Mouse (Mus musculus) intestine, embryonic 15.5 days (tissue): ENCODE data around the gene Gsn. TPM values are rescaled to one million over a fixed set of nuclear protein-coding genes. Genes with fewer than 3 reads are reported as not detected.

Source experiments
- ATAC-seq: fragments of 200-750 bp; cut with Nextera tagmentation; 2 replicates; pipeline ENCODE4 v1.8.0; 2017; ENCODE audit warnings: moderate TSS enrichment, moderate library complexity
- H3K27ac ChIP-seq: fragments of 300-500 bp; sonication (generic); 2 replicates; pipeline ENCODE4 v1.5.1; 2015; ENCODE audit warnings: mild to moderate bottlenecking, inconsistent platforms
- H3K27me3 ChIP-seq: fragments of 300-500 bp; sonication (generic); replicated peaks from 2 replicates; pipeline ENCODE4 v1.6.1; 2015; ENCODE audit warnings: inconsistent platforms
- H3K36me3 ChIP-seq: fragments of 300-500 bp; sonication (generic); 2 replicates; pipeline ENCODE4 v1.6.1; 2015; ENCODE audit warnings: inconsistent platforms
- H3K4me1 ChIP-seq: fragments of 300-500 bp; sonication (generic); replicated peaks from 2 replicates; pipeline ENCODE4 v1.6.1; 2015; ENCODE audit warnings: inconsistent platforms
- H3K4me2 ChIP-seq: fragments of 300-500 bp; sonication (generic); replicated peaks from 2 replicates; pipeline ENCODE4 v1.6.1; 2015; ENCODE audit warnings: mild to moderate bottlenecking, inconsistent platforms
- H3K4me3 ChIP-seq: fragments of 300-500 bp; sonication (generic); replicated peaks from 2 replicates; pipeline ENCODE4 v1.5.1; 2015; ENCODE audit warnings: inconsistent platforms
- H3K9ac ChIP-seq: fragments of 300-500 bp; sonication (generic); 2 replicates; pipeline ENCODE4 v1.6.1; 2015; ENCODE audit warnings: inconsistent platforms
- H3K9me3 ChIP-seq: fragments of 300-500 bp; sonication (generic); 2 replicates; pipeline ENCODE4 v1.6.1; 2016; ENCODE audit warnings: inconsistent platforms
- WGBS: fragments of 180-500 bp; shearing (Covaris S2); methylation state at CpG from one replicate; pipeline ENCODE4 v1.1.7; 2015; 5-methylcytosine and 5-hydroxymethylcytosine counted together
- polyA plus RNA-seq: library from polyadenylated mRNA; unstranded; fragments of >200 nt; fragmentation: Nextera tagmentation; extraction: Ambion mirVana; gene quantifications from 2 replicates; pipeline ENCODE4 v1.2.1, GENCODE M21; 2015

The Gsn gene
- polyA plus RNA-seq, 1 experiment from 2014 or later: 170 TPM

GRCm38 (mm10) chr2:35224285-35224684 is 31.9 kb upstream of the Gsn start:
- no peaks in the 10 kb centered on the region for H3K9me3 ChIP-seq
- H3K4me1 ChIP-seq: no peaks in the 10 kb centered on the region
- no peaks in the 10 kb centered on the region for H3K36me3 ChIP-seq
- H3K4me3 ChIP-seq: no peak overlapping the region
- 92% methylated on average over 15 of the region's 15 CpGs for WGBS
- no peak for ATAC-seq
- no peak overlapping the region for H3K27ac ChIP-seq
- no peak overlapping the region for H3K4me2 ChIP-seq
- no peak overlapping the region for H3K9ac ChIP-seq
- H3K27me3 ChIP-seq: no peaks in the 10 kb centered on the region

GRCm38 (mm10) chr2:35228145-35228544 is 28.0 kb upstream of the Gsn start:
- Histone ChIP-seq H3K9ac (no peak overlapping the region), H3K27ac (no peak overlapping the region), H3K36me3 (no peaks in the 10 kb centered on the region), H3K27me3 (no peaks in the 10 kb centered on the region), H3K4me3 (no peak overlapping the region), H3K4me2 (no peak overlapping the region), H3K4me1 (no peaks in the 10 kb centered on the region), H3K9me3 (no peaks in the 10 kb centered on the region)
- WGBS: 60% methylated on average over 4 of the region's 4 CpGs
- no peak for ATAC-seq

- Histone ChIP-seq H3K27ac (no peak overlapping the region), H3K4me2 (no peak overlapping the region), H3K36me3 (no peaks in the 10 kb centered on the region), H3K9me3 (no peaks in the 10 kb centered on the region), H3K4me1 (no peaks in the 10 kb centered on the region), H3K9ac (no peak overlapping the region), H3K4me3 (no peak overlapping the region), H3K27me3 (no peaks in the 10 kb centered on the region)
- no peak for ATAC-seq
- WGBS: 21% methylated on average over 8 of the region's 8 CpGs
Measured at GRCm38 (mm10) chr2:35230215-35230614, 26.0 kb upstream of the Gsn start.

- 0 out of 2 replicates have a peak, but pooled peaks have one; percentile 17 for ATAC-seq
- H3K4me3 ChIP-seq: no peak overlapping the region
- H3K27ac ChIP-seq: no peak overlapping the region
- no peaks in the 10 kb centered on the region for H3K27me3 ChIP-seq
- H3K36me3 ChIP-seq: no peaks in the 10 kb centered on the region
- no peaks in the 10 kb centered on the region for H3K4me1 ChIP-seq
- H3K4me2 ChIP-seq: no peak overlapping the region
- 44% methylated on average over 2 of the region's 2 CpGs for WGBS
- H3K9me3 ChIP-seq: no peaks in the 10 kb centered on the region
- no peak overlapping the region for H3K9ac ChIP-seq
Measured at GRCm38 (mm10) chr2:35231871-35232270, 24.3 kb upstream of the Gsn start.

- no peaks in the 10 kb centered on the region for H3K9me3 ChIP-seq
- ATAC-seq: no peak
- H3K4me2 ChIP-seq: no peak overlapping the region
- H3K9ac ChIP-seq: no peak overlapping the region
- no peaks in the 10 kb centered on the region for H3K36me3 ChIP-seq
- H3K4me3 ChIP-seq: no peak overlapping the region
- H3K27me3 ChIP-seq: no peaks in the 10 kb centered on the region
- H3K4me1 ChIP-seq: no peaks in the 10 kb centered on the region
- WGBS: 68% methylated on average over 17 of the region's 17 CpGs
- no peak overlapping the region for H3K27ac ChIP-seq
Measured at GRCm38 (mm10) chr2:35232595-35233445, 23.4 kb upstream of the Gsn start.

- H3K27me3 ChIP-seq: no peaks in the 10 kb centered on the region
- no peak for ATAC-seq
- no peaks in the 10 kb centered on the region for H3K4me1 ChIP-seq
- no peaks in the 10 kb centered on the region for H3K36me3 ChIP-seq
- no peak overlapping the region for H3K27ac ChIP-seq
- no peaks in the 10 kb centered on the region for H3K9me3 ChIP-seq
- WGBS: 43% methylated on average over 3 of the region's 3 CpGs
- no peak overlapping the region for H3K4me2 ChIP-seq
- H3K4me3 ChIP-seq: no peak overlapping the region
- no peak overlapping the region for H3K9ac ChIP-seq
Measured at GRCm38 (mm10) chr2:35233898-35234297, 22.3 kb upstream of the Gsn start.

GRCm38 (mm10) chr2:35235021-35235420 is 21.2 kb upstream of the Gsn start:
- H3K4me3 ChIP-seq: no peak overlapping the region
- no peaks in the 10 kb centered on the region for H3K4me1 ChIP-seq
- H3K4me2 ChIP-seq: no peak overlapping the region
- no peaks in the 10 kb centered on the region for H3K27me3 ChIP-seq
- H3K36me3 ChIP-seq: no peaks in the 10 kb centered on the region
- H3K27ac ChIP-seq: no peak overlapping the region
- WGBS: 78% methylated on average over 6 of the region's 6 CpGs
- no peak overlapping the region for H3K9ac ChIP-seq
- ATAC-seq: no peak
- H3K9me3 ChIP-seq: no peaks in the 10 kb centered on the region

- ATAC-seq: no peak
- no peak overlapping the region for H3K4me2 ChIP-seq
- no peak overlapping the region for H3K4me3 ChIP-seq
- no peaks in the 10 kb centered on the region for H3K27me3 ChIP-seq
- 48% methylated on average over 3 of the region's 3 CpGs for WGBS
- no peak overlapping the region for H3K27ac ChIP-seq
- H3K9ac ChIP-seq: no peak overlapping the region
- H3K9me3 ChIP-seq: no peaks in the 10 kb centered on the region
- H3K36me3 ChIP-seq: no peaks in the 10 kb centered on the region
- H3K4me1 ChIP-seq: no peaks in the 10 kb centered on the region
Measured at GRCm38 (mm10) chr2:35244241-35244640, 11.9 kb upstream of the Gsn start.

- H3K9ac ChIP-seq: no peak overlapping the region
- WGBS: 62% methylated on average over 5 of the region's 5 CpGs
- H3K27me3 ChIP-seq: no peaks in the 10 kb centered on the region
- H3K27ac ChIP-seq: no peak overlapping the region
- no peaks in the 10 kb centered on the region for H3K36me3 ChIP-seq
- no peaks in the 10 kb centered on the region for H3K4me1 ChIP-seq
- ATAC-seq: no peak
- no peaks in the 10 kb centered on the region for H3K9me3 ChIP-seq
- no peak overlapping the region for H3K4me2 ChIP-seq
- H3K4me3 ChIP-seq: no peak overlapping the region
Measured at GRCm38 (mm10) chr2:35247763-35248162, 8.4 kb upstream of the Gsn start.

GRCm38 (mm10) chr2:35252733-35253132 is 3.4 kb upstream of the Gsn start:
- peaks cover 13% of the 10 kb centered on the region for H3K4me1 ChIP-seq
- no peaks in the 10 kb centered on the region for H3K9me3 ChIP-seq
- no peak overlapping the region for H3K4me2 ChIP-seq
- no peak overlapping the region for H3K4me3 ChIP-seq
- H3K27ac ChIP-seq: no peak overlapping the region
- H3K36me3 ChIP-seq: no peaks in the 10 kb centered on the region
- H3K27me3 ChIP-seq: no peaks in the 10 kb centered on the region
- ATAC-seq: no peak
- whole genome bisulfite sequencing: 44% methylated on average over 6 of the region's 6 CpGs
- H3K9ac ChIP-seq: no peak overlapping the region

- H3K9me3 ChIP-seq: no peaks in the 10 kb centered on the region
- WGBS: 92% methylated on average over 4 of the region's 4 CpGs
Measured at GRCm38 (mm10) chr2:35253751-35254150, 2.4 kb upstream of the Gsn start.

GRCm38 (mm10) chr2:35255004-35255403 is 1.2 kb upstream of the Gsn start:
- WGBS: 69% methylated on average over 5 of the region's 5 CpGs
- Histone ChIP-seq H3K27me3 (no peaks in the 10 kb centered on the region), H3K9ac (no peak overlapping the region), H3K36me3 (no peaks in the 10 kb centered on the region), H3K27ac (no peak overlapping the region), H3K4me3 (no peak overlapping the region), H3K4me2 (no peak overlapping the region), H3K4me1 (peaks cover 26% of the 10 kb centered on the region), H3K9me3 (no peaks in the 10 kb centered on the region)
- no peak for ATAC-seq

More at GRCm38 (mm10) chr2:35253751-35254150, 2.4 kb upstream of the Gsn start:
- no peak overlapping the region for H3K27ac ChIP-seq
- no peak overlapping the region for H3K4me2 ChIP-seq
- no peaks in the 10 kb centered on the region for H3K36me3 ChIP-seq
- H3K9ac ChIP-seq: no peak overlapping the region
- H3K4me3 ChIP-seq: no peak overlapping the region
- H3K4me1 ChIP-seq: peaks cover 17% of the 10 kb centered on the region
- no peaks in the 10 kb centered on the region for H3K27me3 ChIP-seq
- ATAC-seq: no peak

GRCm38 (mm10) chr2:35255462-35255861 is 718 bp upstream of the Gsn start:
- H3K27ac ChIP-seq: 0 out of 2 replicates have a peak overlapping the region, but pooled peaks have one; percentile 37
- 0 out of 2 replicates have a peak overlapping the region, but pooled peaks have one; percentile 65 for H3K9ac ChIP-seq
- WGBS: 65% methylated on average over 7 of the region's 7 CpGs
- H3K4me2 ChIP-seq: peak overlapping the region; percentile 86
- no peaks in the 10 kb centered on the region for H3K27me3 ChIP-seq
- no peaks in the 10 kb centered on the region for H3K9me3 ChIP-seq
- peaks cover 29% of the 10 kb centered on the region for H3K4me1 ChIP-seq
- H3K36me3 ChIP-seq: no peaks in the 10 kb centered on the region
- no peak for ATAC-seq
- no peak overlapping the region for H3K4me3 ChIP-seq
